Mouse (Mus musculus): ENCODE results near the gene Gcsh.

- TF ChIP-seq GATA1 (IDR thresholded peaks at IDR 0.05; ENCODE audit: borderline replicate concordance, low read length) (no peak), FLI1 (IDR thresholded peaks at IDR 0.05; ENCODE audit: low read length) (no peak)
These were observed 14.6 kb downstream of the Gcsh start, which contains the start of gene 1700030J22Rik for GRCm38 (mm10) chr8:116978631-116979256.
